Mouse (Mus musculus) small intestine, adult 2 months (tissue): Measurements from ENCODE around the gene Rps19bp1. TPM values are rescaled to one million over a fixed set of nuclear protein-coding genes. Genes with fewer than 3 reads are reported as not detected.

Source experiments
- H3K27ac ChIP-seq: fragments of 200-500 bp; 2 replicates; pipeline ENCODE4 v1.5.1; 2012; ENCODE audit warnings: low read depth, low read length, control low read depth, inconsistent platforms; ENCODE audit not compliant: insufficient read depth
- H3K27me3 ChIP-seq: fragments of 200-500 bp; 2 replicates; pipeline ENCODE4 v1.6.1; 2012; ENCODE audit warnings: mild to moderate bottlenecking, moderate library complexity, low read length, inconsistent platforms; ENCODE audit not compliant: control insufficient read depth, insufficient read depth
- H3K36me3 ChIP-seq: fragments of 200-500 bp; 2 replicates; pipeline ENCODE4 v1.6.1; 2012; ENCODE audit warnings: mild to moderate bottlenecking, low read length, control low read depth, inconsistent platforms; ENCODE audit not compliant: control insufficient read depth, insufficient read depth
- H3K4me1 ChIP-seq: fragments of 200-500 bp; 2 replicates; pipeline ENCODE4 v1.6.1; 2012; ENCODE audit warnings: low read length, inconsistent platforms, mixed read lengths; ENCODE audit not compliant: control insufficient read depth, insufficient read depth, insufficient read length
- H3K4me3 ChIP-seq: fragments of 200-500 bp; 2 replicates; pipeline ENCODE4 v1.5.1; 2012; ENCODE audit warnings: low read depth, mild to moderate bottlenecking, control low read depth, inconsistent platforms, low read length, moderate library complexity
- CTCF ChIP-seq: fragments of 200-500 bp; IDR thresholded peaks from 2 replicates; pipeline ENCODE4 v1.5.1; 2012; ENCODE audit warnings: low read depth, mild to moderate bottlenecking, control low read depth, inconsistent platforms, low read length, moderate library complexity, mixed read lengths; ENCODE audit not compliant: insufficient replicate concordance, insufficient read length; ENCODE audit errors: extremely low read depth
- POLR2A ChIP-seq: fragments of 200-500 bp; IDR thresholded peaks from 2 replicates; pipeline ENCODE4 v1.6.1; 2012; ENCODE audit warnings: low read depth, mild to moderate bottlenecking, control low read depth, inconsistent platforms, low read length, moderate library complexity
- WGBS: fragments of 180-500 bp; shearing (Covaris S2); methylation state at CpG from one replicate; pipeline ENCODE4 v1.1.7; 2018; 5-methylcytosine and 5-hydroxymethylcytosine counted together
- polyA plus RNA-seq: library from polyadenylated mRNA; depleted of rRNA; stranded (reverse); fragments of >200 nt; gene quantifications from 2 replicates; pipeline ENCODE4 v1.2.3, GENCODE M21; 2012; rRNA removed

Gene Rps19bp1
- 19.1 and 19.3 TPM in 2 replicates for polyA plus RNA-seq

DNA sequence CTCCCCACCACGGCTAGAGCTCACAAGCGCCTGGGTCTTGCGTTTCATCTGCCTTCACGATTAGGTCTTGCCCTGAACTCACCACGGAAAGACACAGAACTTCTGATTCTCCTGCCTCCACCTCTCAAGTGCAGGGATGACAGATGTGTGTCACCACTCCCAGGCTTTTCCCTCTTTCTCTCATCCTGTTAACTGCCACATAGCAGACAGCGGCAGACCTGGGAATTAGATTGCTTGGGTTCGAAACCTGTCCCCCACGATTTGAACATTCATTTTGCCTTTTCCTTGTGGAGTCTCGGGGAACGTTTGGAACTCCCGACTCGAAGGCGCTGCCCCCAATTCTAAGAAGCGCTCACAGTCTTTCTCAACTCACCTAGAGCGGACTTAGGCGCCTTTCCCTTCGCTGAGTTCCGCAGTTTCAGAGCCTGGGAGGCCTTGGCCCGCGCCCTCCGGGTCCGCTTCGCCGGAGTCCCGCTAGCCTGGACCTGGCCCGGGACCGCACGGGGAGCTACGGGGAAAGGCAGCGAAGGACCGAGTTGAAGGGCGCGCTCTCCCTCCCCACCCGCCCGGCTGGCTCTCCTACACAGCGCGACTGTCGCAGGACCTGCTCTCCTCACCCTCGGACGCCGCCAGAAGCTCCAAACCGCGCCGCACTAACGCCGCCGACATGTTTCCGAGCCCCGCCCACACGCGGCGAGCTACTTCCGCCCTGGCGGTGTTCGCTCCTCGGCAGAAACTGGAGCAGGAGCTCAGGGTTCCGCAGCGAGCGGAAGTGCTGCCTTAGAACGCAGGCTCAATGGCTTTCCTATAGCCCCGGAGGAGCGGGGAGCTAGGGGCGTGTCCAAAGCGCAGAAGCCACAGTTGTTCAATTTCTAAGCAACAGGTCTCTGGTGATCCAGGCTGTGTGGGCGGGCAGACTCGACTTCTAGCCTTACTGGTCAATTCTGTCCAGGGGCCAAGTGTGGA lies at the start of gene Rps19bp1:
TSS of gene Rps19bp1 (minus strand) at position 706 of the 966 bp plus-strand sequence.
- TF ChIP-seq CTCF: peak; percentile 11; the same call in 1 of the 2 replicates
- peak; percentile 67; the same call in 1 of the 2 replicates for TF ChIP-seq POLR2A
- Histone ChIP-seq H3K4me1 (no peaks in the 10 kb centered on the region; the same call in 1 of the 2 replicates), H3K27ac (peak within 1 kb of the TSS; percentile 59), H3K36me3 (no peaks in the 10 kb centered on the region), H3K4me3 (peak within 1 kb of the TSS; percentile 93), H3K27me3 (no peaks in the 10 kb centered on the region)
- under 1% methylated on average over 66 of the region's 66 CpGs for WGBS

DNA sequence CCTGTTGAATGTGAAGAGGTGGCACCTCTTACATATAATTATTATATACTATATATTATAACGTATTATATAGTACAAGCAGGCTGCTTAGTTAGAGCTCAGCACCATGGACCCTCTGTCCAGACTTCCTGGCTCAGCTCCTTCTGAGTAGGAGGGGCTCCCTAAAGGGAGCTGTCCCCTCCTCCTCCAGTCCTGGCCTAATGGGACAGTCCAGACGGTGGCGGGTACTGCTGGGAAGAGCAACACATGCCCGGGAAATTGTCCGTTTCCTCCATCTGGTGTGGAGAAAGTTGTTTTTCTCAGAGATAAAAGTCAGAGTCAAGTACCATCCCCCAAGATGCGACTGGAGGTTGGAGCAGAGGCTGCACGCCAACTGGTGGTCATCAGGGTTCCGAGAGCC lies 42.0 kb upstream of the Rps19bp1 start:
- 58% methylated on average over 8 of the region's 8 CpGs for WGBS
- H3K27ac ChIP-seq: no peak overlapping the region
- H3K4me1 ChIP-seq: no peaks in the 10 kb centered on the region
- no peaks in the 10 kb centered on the region for H3K27me3 ChIP-seq
- H3K36me3 ChIP-seq: no peaks in the 10 kb centered on the region
- no peak overlapping the region for H3K4me3 ChIP-seq
- TF ChIP-seq CTCF: no peak
- TF ChIP-seq POLR2A: no peak

DNA sequence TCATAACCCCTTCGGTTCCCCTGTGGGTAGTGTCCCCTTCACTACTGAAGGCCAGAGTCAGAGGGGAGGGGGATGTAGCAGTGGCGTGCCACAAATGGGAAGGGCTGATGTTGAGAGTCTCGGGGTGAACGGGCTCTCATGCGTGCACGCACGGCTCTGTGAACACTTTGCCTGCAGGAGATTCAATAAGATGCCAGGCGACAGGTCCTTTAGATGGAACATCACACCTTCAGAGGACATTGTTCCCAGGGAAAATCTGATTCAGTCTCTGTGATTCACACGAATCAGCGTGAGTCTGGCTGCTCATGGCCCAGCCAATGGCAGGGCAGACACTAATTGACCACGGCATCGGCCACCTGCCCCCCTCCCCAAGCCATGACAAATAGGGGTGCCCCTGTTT lies 40.1 kb upstream of the Rps19bp1 start:
- Histone ChIP-seq H3K36me3 (no peaks in the 10 kb centered on the region), H3K27me3 (no peaks in the 10 kb centered on the region), H3K4me3 (no peak overlapping the region), H3K27ac (no peak overlapping the region), H3K4me1 (no peaks in the 10 kb centered on the region)
- 84% methylated on average over 12 of the region's 12 CpGs for WGBS
- TF ChIP-seq CTCF (no peak), POLR2A (no peak)

DNA sequence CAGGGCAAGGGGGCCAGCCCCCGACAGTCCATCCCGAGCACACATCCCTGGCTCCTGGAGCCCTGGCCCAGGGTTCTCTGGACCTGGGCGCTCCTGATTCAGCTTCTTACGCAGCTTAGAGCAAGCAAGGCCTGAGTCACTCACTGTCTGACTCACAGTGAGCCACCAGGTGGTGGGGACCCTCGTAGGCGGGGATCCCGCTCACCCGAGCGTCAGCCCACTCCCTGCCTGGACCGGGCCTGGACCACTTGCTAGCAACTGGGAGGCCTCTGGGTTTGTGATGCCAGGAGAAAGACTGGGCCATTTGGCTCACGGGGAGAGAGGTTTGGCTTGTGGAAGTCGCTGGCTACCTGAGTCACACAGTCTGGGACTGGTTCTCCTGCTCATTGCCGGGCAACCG lies 39.7 kb upstream of the Rps19bp1 start:
- H3K4me1 ChIP-seq: no peaks in the 10 kb centered on the region
- no peak overlapping the region for H3K4me3 ChIP-seq
- 69% methylated on average over 14 of the region's 14 CpGs for WGBS
- H3K36me3 ChIP-seq: no peaks in the 10 kb centered on the region
- TF ChIP-seq POLR2A (no peak), CTCF (no peak)
- no peak overlapping the region for H3K27ac ChIP-seq
- H3K27me3 ChIP-seq: no peaks in the 10 kb centered on the region

DNA sequence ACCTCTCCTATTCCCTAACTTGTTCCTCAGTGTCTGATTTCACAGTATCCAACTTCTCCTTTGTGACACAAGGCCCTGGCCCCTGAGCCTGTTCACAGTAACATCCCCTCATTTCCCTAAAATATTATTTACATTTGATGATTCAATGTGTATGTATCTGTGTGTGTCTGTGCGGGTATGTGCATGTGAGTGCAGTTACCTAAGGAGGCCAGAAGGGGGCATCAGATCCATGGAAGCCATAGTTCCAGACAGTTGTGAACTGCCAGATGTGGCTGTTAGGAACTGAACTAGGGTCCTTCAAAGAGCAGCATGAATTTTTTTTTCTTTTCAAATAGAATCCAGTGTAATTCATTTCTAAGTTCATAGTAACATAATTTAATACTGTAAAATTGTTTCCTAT lies 33.0 kb upstream of the Rps19bp1 start:
- H3K27me3 ChIP-seq: no peaks in the 10 kb centered on the region
- no peak overlapping the region for H3K27ac ChIP-seq
- no peaks in the 10 kb centered on the region for H3K36me3 ChIP-seq
- no peak overlapping the region for H3K4me3 ChIP-seq
- H3K4me1 ChIP-seq: no peaks in the 10 kb centered on the region
- TF ChIP-seq POLR2A (no peak), CTCF (no peak)
- 100% methylated on average over 1 of the region's 1 CpGs for whole genome bisulfite sequencing

DNA sequence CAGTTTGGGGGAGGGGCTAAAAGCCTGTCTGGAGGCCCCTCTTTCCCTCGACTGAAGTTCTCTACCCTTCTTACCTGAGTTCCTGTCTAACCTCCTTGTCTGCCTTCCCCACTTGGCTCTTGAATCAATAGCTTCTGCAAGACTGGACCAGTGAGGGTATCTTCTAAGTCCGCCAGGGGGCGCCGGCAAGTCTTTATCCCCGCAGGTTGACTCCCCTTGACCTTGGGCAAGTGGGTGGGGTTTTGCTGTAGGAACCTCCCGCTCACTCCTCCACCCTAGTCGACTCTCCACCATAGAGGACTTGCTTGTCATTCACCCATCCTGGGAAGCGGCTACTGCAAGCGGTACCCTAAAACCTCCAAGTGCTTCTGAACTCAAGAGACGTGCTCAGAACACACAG lies 25.3 kb upstream of the Rps19bp1 start:
- peaks cover 34% of the 10 kb centered on the region for H3K27me3 ChIP-seq
- TF ChIP-seq POLR2A (no peak), CTCF (peak; percentile 72; the same call in 1 of the 2 replicates)
- H3K27ac ChIP-seq: no peak overlapping the region
- 7% methylated on average over 10 of the region's 10 CpGs for WGBS
- H3K4me1 ChIP-seq: no peaks in the 10 kb centered on the region
- H3K36me3 ChIP-seq: no peaks in the 10 kb centered on the region
- H3K4me3 ChIP-seq: no peak overlapping the region

DNA sequence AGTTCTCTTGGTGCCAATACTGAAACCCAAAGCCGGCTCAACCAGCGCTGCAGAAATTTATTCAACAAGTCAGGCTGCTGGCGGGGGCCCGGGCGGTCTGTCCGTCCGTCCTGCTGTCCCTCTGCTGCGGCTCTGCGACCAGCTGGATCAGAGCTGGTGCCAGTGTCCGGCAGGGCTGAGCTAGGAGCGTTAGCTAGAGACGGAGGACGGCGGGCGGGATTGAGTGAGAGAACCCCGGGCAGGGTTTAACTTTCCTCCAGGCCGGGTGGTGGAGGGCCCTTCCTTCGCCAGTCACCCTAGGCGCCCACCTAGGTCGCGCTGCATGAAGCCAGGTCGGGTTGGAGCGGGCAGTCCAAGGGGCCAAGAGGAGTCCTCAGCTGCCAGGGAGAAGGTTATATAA lies 23.9 kb upstream of the Rps19bp1 start:
- H3K27ac ChIP-seq: no peak overlapping the region
- TF ChIP-seq CTCF: no peak
- WGBS: 8% methylated on average over 23 of the region's 23 CpGs
- H3K36me3 ChIP-seq: no peaks in the 10 kb centered on the region
- peaks cover 38% of the 10 kb centered on the region for H3K27me3 ChIP-seq
- H3K4me3 ChIP-seq: no peak overlapping the region
- H3K4me1 ChIP-seq: no peaks in the 10 kb centered on the region
